Mouse (Mus musculus) cerebellum, adult 11 months (tissue): ENCODE results near the gene Prdm13.

Experiments
- DNase-seq: peaks from one replicate; pipeline ENCODE4 v3.0.0; 2022

Prdm13 gene

GRCm38 (mm10) chr4:21685595-21686091, at the start of gene Prdm13:
TSS of gene Prdm13 (minus strand) at chr4:21685963.
- no peak for DNase-seq

GRCm38 (mm10) chr4:21727615-21728165, 41.9 kb upstream of the Prdm13 start, which contains the start of gene Ccnc:
TSS of gene Ccnc (plus strand) at chr4:21727701.
- peak; percentile 88 for DNase-seq

GRCm38 (mm10) chr4:21726912-21727614, 41.3 kb upstream of the Prdm13 start:
- DNase-seq: peak; percentile 32

GRCm38 (mm10) chr4:21722752-21723334, 37.1 kb upstream of the Prdm13 start:
- DNase-seq: no peak

GRCm38 (mm10) chr4:21712147-21712546, 26.4 kb upstream of the Prdm13 start:
- no peak for DNase-seq

- DNase-seq: no peak
Observed at GRCm38 (mm10) chr4:21705046-21705445, 19.3 kb upstream of the Prdm13 start.

- no peak for DNase-seq
Observed at GRCm38 (mm10) chr4:21695638-21696254, 10.0 kb upstream of the Prdm13 start.

GRCm38 (mm10) chr4:21690221-21690620, 4.5 kb upstream of the Prdm13 start:
- DNase-seq: no peak

- no peak for DNase-seq
Observed at GRCm38 (mm10) chr4:21689492-21689941, 3.8 kb upstream of the Prdm13 start.

- no peak for DNase-seq
Observed at GRCm38 (mm10) chr4:21688703-21689200, 3.0 kb upstream of the Prdm13 start.

- DNase-seq: no peak
Observed at GRCm38 (mm10) chr4:21687783-21688702, 2.3 kb upstream of the Prdm13 start.

- DNase-seq: no peak
Observed at GRCm38 (mm10) chr4:21686934-21687333, 1.2 kb upstream of the Prdm13 start.

GRCm38 (mm10) chr4:21686416-21686815, 653 bp upstream of the Prdm13 start:
- DNase-seq: no peak

- DNase-seq: no peak
Observed at GRCm38 (mm10) chr4:21684341-21684970, 1.3 kb downstream of the Prdm13 start.

- no peak for DNase-seq
Observed at GRCm38 (mm10) chr4:21682421-21683150, 3.2 kb downstream of the Prdm13 start.

- no peak for DNase-seq
Observed at GRCm38 (mm10) chr4:21680971-21681370, 4.8 kb downstream of the Prdm13 start.

- no peak for DNase-seq
Observed at GRCm38 (mm10) chr4:21679624-21680480, 5.9 kb downstream of the Prdm13 start.

- no peak for DNase-seq
Observed at GRCm38 (mm10) chr4:21678975-21679623, 6.7 kb downstream of the Prdm13 start.
